Mouse (Mus musculus) stomach, embryonic 16.5 days (tissue): Measurements from ENCODE around the gene Crtc1. TPM values are rescaled to one million over a fixed set of nuclear protein-coding genes. Genes with fewer than 3 reads are reported as not detected.

Experiments used
- ATAC-seq: fragments of 200-750 bp; cut with Nextera tagmentation; 2 replicates; pipeline ENCODE4 v1.8.0; 2017; ENCODE audit warnings: moderate number of reproducible peaks, moderate TSS enrichment; ENCODE audit not compliant: insufficient read depth, low FRiP score
- H3K27ac ChIP-seq: fragments of 300-500 bp; sonication (generic); 2 replicates; pipeline ENCODE4 v1.5.1; 2014; ENCODE audit warnings: low read length
- H3K27me3 ChIP-seq: fragments of 300-500 bp; sonication (generic); 2 replicates; pipeline ENCODE4 v1.6.1; 2014; ENCODE audit warnings: low read length, control low read depth, mixed read lengths; ENCODE audit not compliant: control insufficient read depth, insufficient read depth
- H3K36me3 ChIP-seq: fragments of 300-500 bp; sonication (generic); 2 replicates; pipeline ENCODE4 v1.6.1; 2014; ENCODE audit warnings: low read length; ENCODE audit not compliant: control insufficient read depth, insufficient read depth
- H3K4me1 ChIP-seq: fragments of 300-500 bp; sonication (generic); 2 replicates; pipeline ENCODE4 v1.6.1; 2014; ENCODE audit warnings: low read length, control low read depth, mixed read lengths; ENCODE audit not compliant: control insufficient read depth, insufficient read depth
- H3K4me2 ChIP-seq: fragments of 300-500 bp; sonication (generic); 2 replicates; pipeline ENCODE4 v1.6.1; 2014; ENCODE audit warnings: low read depth, low read length, mixed read lengths
- H3K4me3 ChIP-seq: fragments of 300-500 bp; sonication (generic); replicated peaks from 2 replicates; pipeline ENCODE4 v1.5.1; 2014; ENCODE audit warnings: mild to moderate bottlenecking, low read length
- H3K9ac ChIP-seq: fragments of 300-500 bp; sonication (generic); 2 replicates; pipeline ENCODE4 v1.6.1; 2014; ENCODE audit warnings: low read length
- H3K9me3 ChIP-seq: fragments of 300-500 bp; sonication (generic); replicated peaks from 2 replicates; pipeline ENCODE4 v1.6.1; 2016; ENCODE audit warnings: low read length, control low read depth; ENCODE audit not compliant: control insufficient read depth
- WGBS: fragments of 180-500 bp; shearing (Covaris S2); extraction: QIAGEN DNeasy Blood & Tissue Kit; methylation state at CpG from one replicate; pipeline ENCODE4 v1.1.7; 2014; 5-methylcytosine and 5-hydroxymethylcytosine counted together
- polyA plus RNA-seq: library from polyadenylated mRNA; unstranded; fragments of >200 nt; fragmentation: Nextera tagmentation; extraction: Ambion mirVana; gene quantifications from 2 replicates; pipeline ENCODE4 v1.2.1, GENCODE M21; 2015

The Crtc1 gene
- polyA plus RNA-seq, 1 experiment from 2014 or later: 13.9 TPM

DNA sequence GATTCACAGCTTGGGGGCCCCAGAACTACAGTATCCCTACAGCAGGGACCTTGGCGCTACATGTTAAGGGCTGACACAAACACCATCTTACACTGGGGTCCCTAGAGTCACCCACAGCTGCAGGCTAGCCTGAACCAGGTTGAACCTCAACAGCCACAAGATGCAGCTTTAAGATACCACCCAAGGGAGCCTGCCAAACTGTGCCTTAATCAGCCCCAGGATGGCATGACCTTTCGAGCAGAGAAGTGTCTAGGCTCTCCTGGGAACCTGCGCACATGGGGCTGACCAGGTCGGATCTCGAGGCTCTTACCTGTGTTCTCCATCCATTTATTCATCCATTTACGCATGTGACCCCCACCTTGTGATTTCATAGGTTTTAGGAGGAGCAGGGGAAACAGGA, 18.5 kb upstream of the Crtc1 start:
- Histone ChIP-seq H3K36me3 (no peaks in the 10 kb centered on the region), H3K27ac (no peak overlapping the region), H3K4me1 (peaks cover 6% of the 10 kb centered on the region; the same call in 1 of the 2 replicates), H3K27me3 (no peaks in the 10 kb centered on the region), H3K4me3 (no peak overlapping the region), H3K9ac (no peak overlapping the region), H3K9me3 (no peaks in the 10 kb centered on the region), H3K4me2 (no peak overlapping the region)
- no peak for ATAC-seq
- 83% methylated on average over 6 of the region's 6 CpGs for WGBS

DNA sequence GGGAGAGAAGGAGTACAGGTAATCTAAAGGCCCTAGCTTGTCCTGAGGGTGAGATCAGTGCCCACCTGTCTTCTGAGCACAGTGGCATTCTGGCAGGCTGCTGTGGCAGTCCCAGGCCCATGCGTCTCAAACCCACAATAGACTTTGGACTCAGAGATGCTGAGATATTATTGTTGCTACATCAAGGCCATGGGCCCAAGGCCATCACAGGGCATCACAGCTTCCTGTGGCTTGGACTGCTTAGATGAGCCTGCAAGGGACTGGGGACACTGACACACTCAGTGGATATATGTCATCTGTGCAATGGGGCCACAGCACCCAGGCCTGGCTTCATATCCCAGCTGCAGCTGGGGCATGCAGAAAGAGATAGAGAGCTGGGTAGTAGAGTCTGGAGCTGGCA, 17.6 kb upstream of the Crtc1 start:
- 73% methylated on average over 1 of the region's 1 CpGs for WGBS

DNA sequence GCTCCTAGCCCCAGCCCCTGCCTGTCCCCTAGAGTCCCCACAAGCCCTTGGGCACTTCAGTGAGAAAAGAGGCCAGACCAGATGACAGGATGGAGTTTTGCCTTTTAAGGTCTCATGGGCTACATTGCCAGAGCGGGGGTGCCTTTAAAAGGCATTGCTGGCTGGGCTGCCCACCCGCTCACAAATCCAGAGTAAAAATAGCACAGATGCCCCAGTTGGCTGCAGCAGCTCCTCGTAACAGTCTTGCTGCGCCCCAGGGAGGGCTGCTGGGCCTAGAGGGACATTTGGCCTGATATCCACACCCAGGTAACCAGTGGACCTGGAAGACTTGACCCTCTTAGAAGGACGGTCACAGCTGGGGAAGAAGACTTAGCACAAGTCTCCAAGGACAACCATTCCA, 14.5 kb upstream of the Crtc1 start:
- Histone ChIP-seq H3K36me3 (0 out of 2 replicates have a peak, but pooled peaks cover 13% of the 10 kb centered on the region), H3K27ac (peak overlapping the region; percentile 63), H3K27me3 (no peaks in the 10 kb centered on the region), H3K9ac (peak overlapping the region; percentile 39; the same call in 1 of the 2 replicates), H3K9me3 (no peaks in the 10 kb centered on the region), H3K4me3 (no peak overlapping the region), H3K4me1 (peaks cover 6% of the 10 kb centered on the region; the same call in 1 of the 2 replicates), H3K4me2 (no peak overlapping the region)
- ATAC-seq: no peak; the same call in 1 of the 2 replicates
- WGBS: 81% methylated on average over 5 of the region's 5 CpGs

More for the DNA sequence above, 17.6 kb upstream of the Crtc1 start:
- H3K27ac ChIP-seq: no peak overlapping the region
- no peak overlapping the region for H3K4me3 ChIP-seq
- no peaks in the 10 kb centered on the region for H3K27me3 ChIP-seq
- H3K9me3 ChIP-seq: no peaks in the 10 kb centered on the region
- no peak overlapping the region for H3K4me2 ChIP-seq
- H3K4me1 ChIP-seq: peaks cover 6% of the 10 kb centered on the region; the same call in 1 of the 2 replicates
- H3K36me3 ChIP-seq: 0 out of 2 replicates have a peak, but pooled peaks cover 6% of the 10 kb centered on the region
- ATAC-seq: no peak
- H3K9ac ChIP-seq: no peak overlapping the region

DNA sequence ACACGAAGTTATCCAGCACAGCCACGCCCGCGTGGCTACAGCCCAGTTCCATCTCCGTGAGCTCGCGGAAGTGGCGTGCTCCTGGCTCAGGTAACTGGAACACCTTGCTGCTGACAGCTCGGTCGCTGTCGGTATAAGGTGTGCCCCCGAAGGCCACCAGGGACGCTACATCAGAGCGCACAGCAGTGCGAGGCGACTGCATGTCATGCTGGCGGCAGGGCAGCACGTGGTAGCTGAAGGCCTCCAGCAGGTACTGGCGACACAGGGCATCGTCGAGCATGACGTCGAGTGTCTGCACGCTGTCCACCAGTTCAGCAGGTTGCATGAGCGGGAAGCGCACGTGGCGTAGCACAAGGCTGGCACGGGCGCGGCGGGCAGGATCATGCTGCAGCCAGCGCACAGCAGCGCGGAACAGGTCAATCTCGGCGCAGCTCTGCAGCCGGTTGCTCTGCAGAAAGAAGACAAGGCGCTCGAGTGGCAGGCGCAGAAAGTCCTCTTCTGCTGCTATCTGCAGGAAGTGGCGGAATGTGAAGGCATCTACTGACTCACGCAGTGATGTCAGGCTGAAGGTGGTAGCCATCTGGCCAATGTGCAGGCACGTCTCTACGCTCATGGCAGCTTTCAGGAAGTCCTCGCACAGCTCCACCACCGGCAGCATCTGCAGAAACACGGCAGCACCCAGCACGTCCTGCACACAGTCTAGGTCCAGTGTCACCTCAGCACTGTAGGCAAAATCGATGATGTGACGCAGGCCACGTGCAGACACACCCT, 13.0 kb upstream of the Crtc1 start:
- Histone ChIP-seq H3K4me3 (no peak overlapping the region), H3K27me3 (no peaks in the 10 kb centered on the region), H3K36me3 (0 out of 2 replicates have a peak, but pooled peaks cover 13% of the 10 kb centered on the region), H3K27ac (no peak overlapping the region), H3K4me1 (peaks cover 15% of the 10 kb centered on the region; the same call in 1 of the 2 replicates), H3K9me3 (no peaks in the 10 kb centered on the region), H3K4me2 (no peak overlapping the region), H3K9ac (no peak overlapping the region)
- WGBS: 66% methylated on average over 52 of the region's 52 CpGs
- ATAC-seq: no peak

DNA sequence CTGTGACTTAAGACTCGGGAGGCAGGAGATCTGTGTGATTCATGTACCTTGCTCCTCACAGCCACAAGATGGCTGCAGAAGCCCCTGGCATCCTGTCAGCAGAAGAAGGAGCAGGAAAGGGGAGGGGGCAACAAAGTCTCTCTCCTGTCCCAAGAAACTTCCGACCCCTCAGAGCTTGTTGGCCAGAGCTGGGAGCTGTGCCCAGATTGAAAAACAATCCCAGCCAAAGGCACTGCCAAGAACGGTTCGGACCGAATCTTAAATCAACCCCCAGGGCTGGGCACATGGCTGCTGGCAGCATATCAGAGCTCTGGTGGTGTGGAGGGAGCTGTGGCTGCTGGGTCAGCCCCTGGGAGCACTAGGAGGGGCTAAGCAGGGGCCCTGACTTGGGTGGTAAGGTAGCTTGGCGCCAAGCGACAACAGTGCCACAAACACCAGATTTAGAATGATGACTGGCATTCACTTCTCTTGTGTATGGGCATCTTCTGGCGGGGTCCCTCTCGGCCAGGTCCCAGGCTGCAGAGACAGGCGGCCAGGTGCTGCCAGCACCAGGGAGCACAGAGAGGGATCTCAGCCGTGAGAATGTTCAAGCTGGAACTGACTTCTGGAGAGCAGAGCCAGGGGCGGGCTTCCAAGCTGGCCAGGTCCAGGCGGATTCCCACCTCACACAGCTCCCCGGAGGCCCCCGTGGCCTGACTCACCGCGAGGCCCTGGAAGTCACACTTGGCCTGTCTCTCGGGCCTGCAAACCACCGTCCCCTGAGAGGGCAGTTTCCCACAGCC, 8.5 kb upstream of the Crtc1 start:
- Histone ChIP-seq H3K9me3 (no peaks in the 10 kb centered on the region), H3K27ac (peak overlapping the region; percentile 40; the same call in 1 of the 2 replicates), H3K4me2 (no peak overlapping the region), H3K4me1 (0 out of 2 replicates have a peak, but pooled peaks cover 9% of the 10 kb centered on the region), H3K4me3 (no peak overlapping the region), H3K36me3 (0 out of 2 replicates have a peak, but pooled peaks cover 13% of the 10 kb centered on the region), H3K9ac (peak overlapping the region; percentile 49; the same call in 1 of the 2 replicates), H3K27me3 (no peaks in the 10 kb centered on the region)
- WGBS: 62% methylated on average over 19 of the region's 19 CpGs
- ATAC-seq: peak; percentile 52; the same call in 1 of the 2 replicates

DNA sequence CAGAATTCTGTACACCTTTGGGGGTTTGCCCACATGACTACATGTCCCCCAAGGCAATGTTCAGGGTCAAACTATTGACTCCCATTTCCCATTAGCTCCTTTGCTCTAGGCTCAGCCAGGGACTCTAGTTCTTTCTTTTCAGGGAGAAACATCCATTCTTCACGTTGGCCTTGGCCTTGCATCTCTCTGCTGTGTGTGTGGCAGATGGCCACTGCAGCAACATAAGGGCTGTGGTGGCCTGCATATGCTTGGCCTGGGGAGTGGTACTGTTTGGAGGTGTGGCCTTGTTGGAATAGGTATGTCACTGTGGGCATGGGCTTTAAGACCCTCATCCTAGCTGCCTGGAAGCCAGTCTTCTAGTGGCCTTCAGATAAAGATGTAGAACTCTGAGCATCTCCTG, 6.6 kb upstream of the Crtc1 start:
- no peaks in the 10 kb centered on the region for H3K27me3 ChIP-seq
- 61% methylated on average over 1 of the region's 1 CpGs for WGBS
- H3K36me3 ChIP-seq: no peaks in the 10 kb centered on the region
- no peak overlapping the region for H3K4me2 ChIP-seq
- H3K4me1 ChIP-seq: 0 out of 2 replicates have a peak, but pooled peaks cover 9% of the 10 kb centered on the region
- no peak overlapping the region for H3K4me3 ChIP-seq
- no peaks in the 10 kb centered on the region for H3K9me3 ChIP-seq
- H3K27ac ChIP-seq: no peak overlapping the region
- H3K9ac ChIP-seq: no peak overlapping the region
- no peak for ATAC-seq

DNA sequence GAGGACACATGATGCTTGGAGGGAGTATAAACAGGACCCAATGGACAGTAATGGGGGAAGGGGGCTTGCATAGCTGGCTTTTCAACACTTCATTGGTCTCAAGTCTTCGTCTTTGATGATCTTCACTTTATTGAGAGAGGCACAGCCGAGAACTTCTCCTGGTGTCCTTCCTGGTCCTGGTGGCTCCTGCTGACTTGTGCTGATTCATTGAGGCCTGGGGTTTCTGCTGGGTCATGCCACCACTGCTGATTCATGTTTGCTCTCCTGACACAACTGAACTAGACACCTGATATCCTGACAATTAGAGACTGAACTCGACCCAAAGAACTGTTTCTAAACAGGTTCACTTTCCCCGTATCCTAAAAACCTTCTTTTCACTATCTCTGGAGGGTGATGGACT, 3.9 kb upstream of the Crtc1 start:
- Histone ChIP-seq H3K9me3 (no peaks in the 10 kb centered on the region), H3K4me2 (no peak overlapping the region), H3K27ac (no peak overlapping the region), H3K27me3 (no peaks in the 10 kb centered on the region), H3K4me3 (no peak overlapping the region), H3K36me3 (no peaks in the 10 kb centered on the region), H3K9ac (no peak overlapping the region), H3K4me1 (peaks cover 16% of the 10 kb centered on the region)
- WGBS: 84% methylated on average over 4 of the region's 4 CpGs
- ATAC-seq: no peak

GRCm38 (mm10) chr8:70441565-70441964, 2.2 kb upstream of the Crtc1 start:
- Histone ChIP-seq H3K27me3 (no peaks in the 10 kb centered on the region), H3K9me3 (no peaks in the 10 kb centered on the region), H3K36me3 (no peaks in the 10 kb centered on the region), H3K4me3 (no peak overlapping the region), H3K27ac (no peak overlapping the region), H3K9ac (no peak overlapping the region), H3K4me2 (no peak overlapping the region), H3K4me1 (peaks cover 15% of the 10 kb centered on the region)
- no peak for ATAC-seq
- WGBS: 53% methylated on average over 3 of the region's 3 CpGs

- H3K4me1 ChIP-seq: peaks cover 15% of the 10 kb centered on the region
- ATAC-seq: no peak
- H3K36me3 ChIP-seq: no peaks in the 10 kb centered on the region
- no peaks in the 10 kb centered on the region for H3K27me3 ChIP-seq
- peak overlapping the region; percentile 69 for H3K4me3 ChIP-seq
- H3K4me2 ChIP-seq: peak overlapping the region; percentile 82
- peak overlapping the region; percentile 74; the same call in 1 of the 2 replicates for H3K9ac ChIP-seq
- WGBS: 44% methylated on average over 3 of the region's 3 CpGs
- no peaks in the 10 kb centered on the region for H3K9me3 ChIP-seq
- no peak overlapping the region for H3K27ac ChIP-seq
These were observed 867 bp upstream of the Crtc1 start for GRCm38 (mm10) chr8:70440246-70440645.
